Mouse (Mus musculus) heart, embryonic 11.5 days (tissue): ENCODE measurements around the gene Cdk2ap2. TPM values are rescaled to one million over a fixed set of nuclear protein-coding genes. Genes with fewer than 3 reads are reported as not detected.
A peak's percentile ranks its signal among the peaks of the same experiment; 100 is the strongest.
"Not testable (repeated sequence)": the region's sequence is repeated elsewhere in the genome, so short reads cannot be mapped to it uniquely, and the experiment has no call there.

Experiments
- ATAC-seq: fragments of 200-750 bp; cut with Nextera tagmentation; replicated peaks from 2 replicates; pipeline ENCODE4 v1.8.0; 2017; ENCODE audit warnings: moderate library complexity; ENCODE audit not compliant: insufficient number of reproducible peaks, low FRiP score, low TSS enrichment
- H3K27ac ChIP-seq: fragments of 300-500 bp; sonication (generic); 2 replicates; pipeline ENCODE4 v1.5.1; 2014; ENCODE audit warnings: mild to moderate bottlenecking, low read depth, low read length
- H3K27me3 ChIP-seq: fragments of 300-500 bp; sonication (generic); 2 replicates; pipeline ENCODE4 v1.6.1; 2014; ENCODE audit warnings: mild to moderate bottlenecking, low read length, mixed read lengths; ENCODE audit not compliant: control insufficient read depth, insufficient read depth
- H3K36me3 ChIP-seq: fragments of 300-500 bp; sonication (generic); 2 replicates; pipeline ENCODE4 v1.6.1; 2014; ENCODE audit warnings: mild to moderate bottlenecking, low read length, moderate library complexity, mixed read lengths; ENCODE audit not compliant: control insufficient read depth, insufficient read depth
- H3K4me1 ChIP-seq: fragments of 300-500 bp; sonication (generic); 2 replicates; pipeline ENCODE4 v1.6.1; 2014; ENCODE audit warnings: low read length; ENCODE audit not compliant: control insufficient read depth, insufficient read depth
- H3K4me2 ChIP-seq: fragments of 300-500 bp; sonication (generic); 2 replicates; pipeline ENCODE4 v1.6.1; 2014; ENCODE audit warnings: mild to moderate bottlenecking, moderate library complexity
- H3K4me3 ChIP-seq: fragments of 300-500 bp; sonication (generic); 2 replicates; pipeline ENCODE4 v1.5.1; 2014; ENCODE audit warnings: low read depth, low read length
- H3K9ac ChIP-seq: fragments of 300-500 bp; sonication (generic); 2 replicates; pipeline ENCODE4 v1.6.1; 2014; ENCODE audit warnings: mild to moderate bottlenecking, low read depth, low read length, moderate library complexity
- H3K9me3 ChIP-seq: fragments of 300-500 bp; sonication (generic); replicated peaks from 2 replicates; pipeline ENCODE4 v1.6.1; 2016; ENCODE audit warnings: low read length; ENCODE audit not compliant: control insufficient read depth
- WGBS: fragments of 180-500 bp; shearing (Covaris S2); extraction: QIAGEN DNeasy Blood & Tissue Kit; methylation state at CpG from one replicate; pipeline ENCODE4 v1.1.7; 2014; ENCODE audit not compliant: insufficient replicate concordance; 5-methylcytosine and 5-hydroxymethylcytosine counted together
- polyA plus RNA-seq: library from polyadenylated mRNA; unstranded; fragments of >200 nt; fragmentation: Nextera tagmentation; extraction: Ambion mirVana; gene quantifications from 2 replicates; pipeline ENCODE4 v1.2.1, GENCODE M21; 2014

Gene Cdk2ap2
- 63.4 and 64.0 TPM in 2 replicates for polyA plus RNA-seq

DNA sequence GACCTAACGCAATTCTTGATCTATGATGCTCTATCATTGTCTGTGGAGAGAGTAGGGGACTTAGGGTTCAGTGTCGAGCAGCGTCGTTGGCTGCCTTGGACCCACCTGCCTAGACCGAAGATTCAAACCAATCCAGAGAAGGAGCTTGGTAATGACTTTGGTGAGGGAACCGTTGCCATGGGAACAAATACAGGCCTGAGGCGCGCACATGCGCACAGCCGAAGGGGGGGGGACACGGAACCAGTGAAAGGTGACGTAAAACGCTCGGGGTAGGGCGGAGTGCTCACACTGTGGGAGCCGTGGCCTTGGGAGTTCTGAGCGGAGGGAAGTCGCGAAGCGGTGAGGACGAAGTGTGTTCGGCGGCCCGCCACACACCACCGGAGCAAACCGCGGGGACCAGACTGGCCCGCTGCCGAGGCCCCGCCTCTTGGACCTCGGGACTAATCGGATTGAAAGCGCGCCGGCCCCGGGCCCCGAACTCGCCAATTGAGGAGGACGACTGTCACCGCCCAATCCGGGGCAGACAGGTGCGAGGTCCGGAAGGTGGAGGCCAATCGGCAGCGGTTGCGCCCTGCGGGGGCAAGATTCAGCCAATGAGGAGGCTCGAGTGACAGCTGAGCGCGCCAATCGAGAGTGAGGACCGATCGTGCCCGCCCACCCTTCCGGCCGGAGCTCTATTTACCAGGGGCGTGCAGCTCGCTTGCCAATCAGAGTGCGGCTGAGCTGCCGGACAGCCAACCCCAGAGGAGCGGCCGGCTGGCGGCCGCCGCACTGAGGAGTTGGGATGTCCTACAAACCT lies at the start of gene Cdk2ap2:
Gene Cdk2ap2 (plus strand): TSS at position 541 of the 799 bp plus-strand sequence.
- Histone ChIP-seq H3K36me3 (no peaks in the 10 kb centered on the region), H3K4me2 (peak within 1 kb of the TSS; percentile 76), H3K9me3 (no peaks in the 10 kb centered on the region), H3K27ac (peak within 1 kb of the TSS; percentile 86), H3K9ac (peak within 1 kb of the TSS; percentile 77), H3K4me1 (peaks cover 30% of the 10 kb centered on the region), H3K27me3 (peaks cover 21% of the 10 kb centered on the region), H3K4me3 (peak within 1 kb of the TSS; percentile 70)
- under 1% methylated on average over 64 of the region's 65 CpGs for WGBS
- ATAC-seq = peak; percentile 90

DNA sequence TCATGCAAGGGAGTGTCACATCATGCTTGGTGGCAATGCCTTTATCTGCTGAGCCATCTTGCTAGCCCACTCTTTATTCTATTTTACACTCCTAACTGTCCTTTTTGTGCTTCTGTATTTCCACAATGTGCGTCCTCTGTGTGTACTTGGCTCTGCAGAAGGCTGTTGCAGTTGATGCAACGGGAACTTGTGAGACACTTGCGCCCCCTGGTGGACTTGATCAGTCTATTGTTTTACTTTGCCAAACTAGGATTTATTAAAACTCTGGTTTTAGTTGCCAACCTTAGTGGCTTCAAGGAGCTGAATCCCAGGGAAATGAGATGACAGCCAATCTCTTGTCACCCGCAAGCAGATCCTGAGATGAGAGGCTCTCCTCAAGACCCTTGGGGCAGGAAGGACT lies 49.1 kb upstream of the Cdk2ap2 start:
- Histone ChIP-seq H3K4me3 (no peak overlapping the region), H3K4me1 (no peaks in the 10 kb centered on the region), H3K27me3 (no peaks in the 10 kb centered on the region), H3K9ac (no peak overlapping the region), H3K9me3 (no peaks in the 10 kb centered on the region), H3K4me2 (no peak overlapping the region), H3K27ac (no peak overlapping the region), H3K36me3 (no peaks in the 10 kb centered on the region)
- ATAC-seq = no peak
- WGBS = 15% methylated on average over 4 of the region's 4 CpGs

DNA sequence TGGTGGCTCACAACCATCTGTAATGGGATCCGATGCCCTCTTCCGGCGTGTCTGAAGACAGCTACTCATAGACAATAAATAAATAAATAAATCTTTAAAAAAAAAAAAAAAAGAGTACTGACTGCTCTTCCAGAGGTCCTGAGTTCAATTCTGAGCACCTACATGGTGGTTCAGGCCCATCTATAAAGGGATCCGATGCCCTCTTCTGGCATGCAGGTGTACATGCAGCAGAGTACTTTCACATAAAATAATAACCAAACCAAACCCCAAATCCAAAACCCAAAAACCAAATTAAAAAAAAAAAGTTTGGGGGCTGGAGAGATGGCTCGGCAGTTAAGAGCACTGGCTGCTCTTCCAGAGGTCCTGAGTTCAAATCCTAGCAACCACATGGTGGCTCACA lies 47.9 kb upstream of the Cdk2ap2 start:
- WGBS = 78% methylated on average over 5 of the region's 5 CpGs
- H3K4me2 ChIP-seq, H3K27me3 ChIP-seq, H3K4me1 ChIP-seq, H3K9ac ChIP-seq, H3K27ac ChIP-seq, H3K9me3 ChIP-seq, H3K36me3 ChIP-seq, H3K4me3 ChIP-seq, ATAC-seq: not testable (repeated sequence)

DNA sequence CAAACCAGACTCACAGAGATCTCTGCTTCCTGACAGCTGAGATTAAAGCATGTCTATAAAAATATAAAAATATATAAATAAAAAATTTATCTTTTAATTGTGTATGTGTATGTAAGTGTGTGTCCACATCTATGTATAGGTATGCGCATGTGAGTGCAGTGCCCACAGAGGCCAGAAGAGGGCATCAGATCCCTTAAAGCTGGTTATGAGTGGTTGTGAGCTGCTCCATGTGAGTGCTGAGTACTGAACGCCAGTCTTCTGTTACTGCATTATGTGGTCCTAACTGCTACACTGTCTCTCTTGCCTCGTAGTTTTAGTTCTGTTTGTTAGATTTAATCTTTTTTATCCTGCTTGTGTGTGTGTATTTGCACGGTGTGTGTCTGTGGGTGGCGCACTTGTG lies 46.0 kb upstream of the Cdk2ap2 start:
- H3K27ac ChIP-seq = no peak overlapping the region
- no peak overlapping the region for H3K4me2 ChIP-seq
- H3K27me3 ChIP-seq = no peaks in the 10 kb centered on the region
- no peak overlapping the region for H3K4me3 ChIP-seq
- no peaks in the 10 kb centered on the region for H3K36me3 ChIP-seq
- 90% methylated on average over 5 of the region's 5 CpGs for WGBS
- H3K9ac ChIP-seq = no peak overlapping the region
- peaks cover 4% of the 10 kb centered on the region; the same call in 1 of the 2 replicates for H3K4me1 ChIP-seq
- H3K9me3 ChIP-seq = no peaks in the 10 kb centered on the region
- ATAC-seq = no peak

DNA sequence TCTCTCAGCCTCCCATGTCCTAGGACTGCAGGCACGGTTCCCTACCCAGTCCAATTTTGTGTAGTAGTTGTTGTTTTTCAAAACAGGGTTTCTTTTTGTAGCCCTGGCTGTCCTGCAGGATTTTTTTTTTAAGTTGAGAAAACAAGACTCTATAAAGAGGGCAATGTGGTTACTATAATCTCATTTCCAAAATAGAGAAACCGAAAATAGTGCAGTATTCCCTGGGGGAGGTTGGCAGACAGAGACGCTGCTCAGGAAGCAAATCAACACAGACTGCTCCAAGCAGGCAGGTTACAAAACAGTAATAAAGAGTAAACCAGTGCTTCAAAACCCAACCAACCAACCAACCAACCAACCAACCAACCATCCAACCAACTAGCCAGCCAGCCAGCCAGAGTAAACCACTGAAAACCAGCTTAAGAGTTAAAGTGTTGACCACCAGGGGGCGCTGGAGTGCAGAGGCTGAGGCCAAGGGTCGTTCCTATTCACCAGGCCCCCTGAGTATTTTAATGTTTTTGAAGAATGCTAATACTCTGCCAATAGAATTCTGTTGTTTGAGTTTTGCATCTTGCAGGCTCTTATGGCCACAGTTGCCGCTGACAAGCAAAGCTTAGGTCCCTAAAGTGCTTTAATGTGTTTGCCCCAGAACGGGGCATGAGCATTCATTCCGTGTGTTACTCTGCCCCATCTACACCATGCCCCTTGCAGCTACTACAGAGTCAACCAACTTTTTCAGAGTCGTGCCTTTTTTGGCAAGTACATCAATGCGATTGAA lies 45.1 kb upstream of the Cdk2ap2 start:
- H3K9ac ChIP-seq = no peak overlapping the region
- no peak overlapping the region for H3K27ac ChIP-seq
- peaks cover 11% of the 10 kb centered on the region; the same call in 1 of the 2 replicates for H3K4me1 ChIP-seq
- no peak overlapping the region for H3K4me3 ChIP-seq
- ATAC-seq = no peak
- H3K4me2 ChIP-seq = no peak overlapping the region
- H3K9me3 ChIP-seq = no peaks in the 10 kb centered on the region
- no peaks in the 10 kb centered on the region for H3K36me3 ChIP-seq
- H3K27me3 ChIP-seq = no peaks in the 10 kb centered on the region
- WGBS = 51% methylated on average over 10 of the region's 10 CpGs

DNA sequence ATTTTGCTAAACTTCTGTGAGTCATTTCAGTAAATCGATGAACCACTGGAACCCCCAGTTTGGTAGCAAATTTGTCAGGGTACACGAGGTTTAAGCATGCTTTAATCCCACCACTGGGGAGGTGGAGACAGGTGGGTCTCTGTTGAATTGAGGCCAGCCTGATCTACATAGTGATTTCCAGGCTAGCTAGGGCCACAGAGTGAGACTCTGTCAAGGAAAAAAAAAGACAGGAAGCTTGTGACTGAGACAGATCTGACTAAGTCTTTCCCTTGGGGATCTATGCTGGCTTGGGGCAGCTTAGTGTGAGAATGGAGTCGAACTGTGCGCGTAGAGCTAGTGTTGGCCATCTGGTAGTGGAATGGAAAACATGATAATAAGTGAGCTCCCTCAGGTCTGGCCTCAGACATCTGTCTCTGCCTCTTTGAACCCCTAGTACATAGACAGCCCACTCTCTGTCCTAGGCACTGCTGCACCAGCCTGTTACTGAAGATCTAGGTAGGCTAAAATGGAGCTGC lies 44.4 kb upstream of the Cdk2ap2 start:
- Histone ChIP-seq H3K4me2 (no peak overlapping the region), H3K27me3 (no peaks in the 10 kb centered on the region), H3K36me3 (no peaks in the 10 kb centered on the region), H3K9me3 (no peaks in the 10 kb centered on the region), H3K9ac (no peak overlapping the region; the same call in 1 of the 2 replicates), H3K4me3 (no peak overlapping the region), H3K27ac (no peak overlapping the region), H3K4me1 (peaks cover 11% of the 10 kb centered on the region; the same call in 1 of the 2 replicates)
- WGBS = 75% methylated on average over 5 of the region's 5 CpGs
- no peak for ATAC-seq

DNA sequence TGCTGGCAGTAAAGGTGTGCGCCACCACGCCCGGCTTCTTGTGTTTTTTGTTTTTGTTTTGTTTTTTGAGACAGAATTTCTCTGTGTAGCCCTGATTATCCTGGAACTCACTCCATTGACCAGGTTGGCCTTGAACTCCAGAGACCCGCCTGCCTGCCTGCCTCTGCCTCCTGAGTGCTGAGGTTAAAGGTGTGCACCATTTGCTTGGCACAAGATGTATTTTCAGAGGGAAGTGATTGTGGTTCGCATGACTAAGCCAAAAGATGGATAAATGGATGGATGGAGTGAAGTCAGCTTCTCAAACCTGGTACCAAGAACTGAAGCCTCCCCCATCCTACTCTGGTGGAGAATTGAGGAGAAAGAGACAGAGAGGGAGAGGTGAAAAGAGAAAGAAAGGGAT lies 42.4 kb upstream of the Cdk2ap2 start:
- ATAC-seq = no peak
- no peak overlapping the region for H3K4me3 ChIP-seq
- H3K4me1 ChIP-seq = peaks cover 11% of the 10 kb centered on the region; the same call in 1 of the 2 replicates
- no peaks in the 10 kb centered on the region for H3K27me3 ChIP-seq
- H3K4me2 ChIP-seq = no peak overlapping the region
- H3K9ac ChIP-seq = no peak overlapping the region
- H3K36me3 ChIP-seq = no peaks in the 10 kb centered on the region
- 81% methylated on average over 5 of the region's 5 CpGs for WGBS
- H3K27ac ChIP-seq = no peak overlapping the region
- no peaks in the 10 kb centered on the region for H3K9me3 ChIP-seq

DNA sequence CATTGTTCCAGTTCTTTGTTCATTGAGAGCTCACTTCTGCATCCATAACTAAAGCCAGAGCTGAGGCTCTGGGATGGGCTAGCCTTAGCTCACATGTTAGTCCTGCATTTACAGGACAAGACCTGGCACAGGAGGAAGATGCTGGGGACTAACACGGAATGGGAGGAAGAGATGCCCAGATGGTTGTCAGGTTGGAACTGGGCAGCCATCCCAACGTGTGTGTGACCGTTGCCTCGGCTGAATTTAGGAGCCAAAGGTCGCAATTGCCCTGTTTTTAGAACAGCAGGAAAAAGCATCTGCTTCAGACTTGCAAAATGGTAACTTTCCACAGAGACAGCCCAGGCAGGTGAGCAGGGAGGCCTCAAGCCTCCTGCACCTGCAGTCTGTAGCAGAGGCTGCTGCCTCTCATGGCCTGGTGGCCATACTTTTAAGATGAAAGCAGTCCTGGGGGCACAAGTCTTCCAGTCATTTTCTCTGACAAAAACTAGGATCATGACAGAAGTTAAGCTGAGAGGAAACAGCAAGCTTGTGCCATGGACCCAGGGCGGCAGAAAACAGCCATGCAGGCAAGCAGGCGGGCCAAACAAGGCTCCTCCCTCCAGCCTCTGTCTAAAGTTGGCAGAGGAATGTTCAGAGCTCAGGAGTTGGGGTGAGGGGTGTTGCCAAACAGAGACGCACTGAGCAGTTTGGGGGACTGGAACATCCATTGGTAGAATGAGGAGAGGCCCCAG lies 41.6 kb upstream of the Cdk2ap2 start:
- no peak overlapping the region for H3K27ac ChIP-seq
- H3K36me3 ChIP-seq = no peaks in the 10 kb centered on the region
- no peak overlapping the region for H3K4me2 ChIP-seq
- no peaks in the 10 kb centered on the region for H3K27me3 ChIP-seq
- no peaks in the 10 kb centered on the region for H3K9me3 ChIP-seq
- no peak for ATAC-seq
- peaks cover 11% of the 10 kb centered on the region; the same call in 1 of the 2 replicates for H3K4me1 ChIP-seq
- no peak overlapping the region for H3K9ac ChIP-seq
- no peak overlapping the region for H3K4me3 ChIP-seq
- 65% methylated on average over 8 of the region's 8 CpGs for WGBS
